Mouse (Mus musculus) ES-E14 (cell line): Measurements from ENCODE around the gene Gm3625. TPM values are rescaled to one million over a fixed set of nuclear protein-coding genes. Genes with fewer than 3 reads are reported as not detected.

ENCODE experiments used
- DNase-seq: peaks from one replicate; pipeline ENCODE4 v3.0.0-alpha.2; 2013; ENCODE audit warnings: low read depth, low spot score
- H3K27ac ChIP-seq: 2 replicates; pipeline ENCODE4 v1.5.1; 2012; ENCODE audit warnings: low read depth, mild to moderate bottlenecking, low read length, moderate library complexity, mixed read lengths; ENCODE audit not compliant: poor library complexity, insufficient read depth, severe bottlenecking
- H3K36me3 ChIP-seq: 2 replicates; pipeline ENCODE4 v1.6.1; 2012; ENCODE audit warnings: mild to moderate bottlenecking, low read length, moderate library complexity, mixed read lengths; ENCODE audit not compliant: control insufficient read depth, poor library complexity, insufficient read depth, severe bottlenecking
- H3K4me1 ChIP-seq, 2 experiments: fragments of 150-350 bp in 1 of 2; sonication (generic) in 1 of 2; 2 replicates each; pipeline ENCODE4 v1.6.1; 2012; ENCODE audit warnings: low read length in 2 of 2, mild to moderate bottlenecking in 1 of 2, mixed read lengths in 1 of 2; ENCODE audit not compliant: control insufficient read depth in 2 of 2, insufficient read depth in 2 of 2, poor library complexity in 1 of 2
- H3K4me3 ChIP-seq, 2 experiments: fragments of 150-350 bp in 1 of 2; sonication (generic) in 1 of 2; 2 replicates each; pipeline ENCODE4 v1.5.1; 2012; ENCODE audit warnings: low read length in 2 of 2, low read depth in 1 of 2, mild to moderate bottlenecking in 1 of 2, mixed read lengths in 1 of 2; ENCODE audit not compliant: insufficient read depth in 1 of 2, poor library complexity in 1 of 2, severe bottlenecking in 1 of 2
- H3K9ac ChIP-seq: 2 replicates; pipeline ENCODE4 v1.6.1; 2012; ENCODE audit warnings: low read depth, mild to moderate bottlenecking, low read length, mixed read lengths; ENCODE audit not compliant: poor library complexity, insufficient read depth, severe bottlenecking
- H3K9me3 ChIP-seq: fragments of 150-350 bp; sonication (generic); 2 replicates; pipeline ENCODE4 v1.6.1; 2012; ENCODE audit warnings: low read depth, mild to moderate bottlenecking, low read length; ENCODE audit not compliant: control insufficient read depth, insufficient read depth
- CHD2 ChIP-seq: IDR thresholded peaks from 2 replicates; pipeline ENCODE4 v1.6.1; 2014; ENCODE audit warnings: mild to moderate bottlenecking, low read depth, low read length, inconsistent platforms
- HCFC1 ChIP-seq: IDR thresholded peaks from 2 replicates; pipeline ENCODE4 v1.6.1; 2012; ENCODE audit warnings: low read length, inconsistent platforms, borderline replicate concordance; ENCODE audit not compliant: insufficient read depth
- MAFK ChIP-seq: IDR thresholded peaks from 2 replicates; pipeline ENCODE4 v1.6.1; 2014; ENCODE audit warnings: mild to moderate bottlenecking, low read depth, low read length, inconsistent platforms; ENCODE audit not compliant: insufficient read depth
- ZC3H11A ChIP-seq: IDR thresholded peaks from 2 replicates; pipeline ENCODE4 v1.6.1; 2012; ENCODE audit warnings: low read depth, mild to moderate bottlenecking, inconsistent platforms, low read length, borderline replicate concordance
- ZNF384 ChIP-seq: IDR thresholded peaks from 2 replicates; pipeline ENCODE4 v1.6.1; 2012; ENCODE audit warnings: low read depth, low read length, inconsistent platforms
- in situ Hi-C, 2 experiments: fragments of 600-800 bp; cut with MboI; formaldehyde crosslinking; loops; one replicate each; pipeline ENCODE4 v1.15.1; 2025; ENCODE audit warnings: low sequenced_read_pairs in 2 of 2, inconsistent platforms in 1 of 2; ENCODE audit not compliant: unreplicated experiment in 2 of 2
- total RNA-seq: library from RNA; depleted of rRNA; stranded (reverse); fragments of 300-350 nt; gene quantifications from 2 replicates; pipeline ENCODE4 v1.2.3, GENCODE M21; 2012

Gene Gm3625
- total RNA-seq, 1 experiment, result not detected

GRCm38 (mm10) chr12:4587846-4588245 lies 4.9 kb downstream of the Gm3625 start:
- Histone ChIP-seq H3K4me3 (no peak overlapping the region), H3K27ac (no peak overlapping the region), H3K9me3 (no peaks in the 10 kb centered on the region), H3K9ac (no peak overlapping the region), H3K4me1 (peaks cover 0 to 2% of the 10 kb centered on the region in 2 experiments; a peak in 1 of 4 replicates), H3K36me3 (no peaks in the 10 kb centered on the region)
- no peak for DNase-seq
- in situ Hi-C loops, result no loop called here
- TF ChIP-seq ZNF384 (no peak), CHD2 (no peak), ZC3H11A (no peak), MAFK (no peak)

DNA sequence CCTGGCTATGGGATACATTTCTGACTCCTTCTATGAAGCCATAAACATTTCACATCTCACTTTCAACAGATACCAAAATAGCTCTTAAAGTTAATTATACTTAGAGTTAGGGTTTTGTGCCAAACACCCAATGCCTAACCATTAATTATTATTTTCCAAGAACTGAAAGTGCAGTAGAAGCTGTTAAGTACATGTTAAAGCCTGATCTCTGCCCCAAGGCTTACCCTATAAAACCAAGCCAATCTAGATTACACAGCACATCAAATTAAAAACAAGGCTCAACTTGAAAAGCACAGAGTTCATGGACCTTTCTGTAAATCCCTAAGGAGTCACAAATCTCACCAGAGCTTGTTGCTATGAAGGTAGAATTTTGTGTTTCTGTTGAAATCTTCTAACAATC lies 10.4 kb downstream of the Gm3625 start:
- TF ChIP-seq HCFC1 (no peak), ZC3H11A (no peak), CHD2 (no peak), MAFK (no peak), ZNF384 (no peak)
- Histone ChIP-seq H3K4me1 (0 out of 4 replicates have a peak, but pooled peaks cover 0 to under 1% of the 10 kb centered on the region in 2 experiments), H3K9me3 (no peaks in the 10 kb centered on the region), H3K36me3 (no peaks in the 10 kb centered on the region), H3K27ac (no peak overlapping the region), H3K4me3 (no peak overlapping the region), H3K9ac (no peak overlapping the region)
- DNase-seq, result no peak
- in situ Hi-C loops, result no loop called here

- Histone ChIP-seq H3K9me3 (no peaks in the 10 kb centered on the region), H3K9ac (no peak overlapping the region), H3K36me3 (no peaks in the 10 kb centered on the region), H3K4me3 (no peak overlapping the region), H3K27ac (no peak overlapping the region), H3K4me1 (peaks cover 0 to 1% of the 10 kb centered on the region in 2 experiments; a peak in 1 of 4 replicates)
- in situ Hi-C loops, result no loop called here
- TF ChIP-seq ZNF384 (no peak), CHD2 (no peak), ZC3H11A (no peak)
- no peak for DNase-seq
Measured at GRCm38 (mm10) chr12:4574065-4574464, 18.7 kb downstream of the Gm3625 start.

DNA sequence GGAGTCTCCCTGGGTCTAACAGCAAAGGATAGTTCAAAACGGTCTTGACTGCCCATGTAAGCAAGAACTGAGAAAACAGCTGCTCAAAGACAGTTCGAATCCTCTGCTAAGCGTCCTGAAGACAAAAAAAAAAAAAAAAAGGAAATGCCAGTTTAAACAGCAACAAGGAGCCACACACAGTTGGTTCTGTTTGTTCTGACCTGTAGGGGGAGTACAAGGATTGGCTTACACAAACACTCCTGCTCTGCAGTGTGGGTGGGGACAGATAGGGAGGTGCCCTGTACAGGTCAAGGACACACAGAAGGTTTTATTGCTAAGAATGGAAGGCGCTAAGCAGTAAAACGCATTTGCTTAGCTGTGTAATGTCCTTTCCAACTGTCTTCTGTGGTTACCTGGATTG lies 20.9 kb downstream of the Gm3625 start:
- no peak overlapping the region for H3K4me3 ChIP-seq
- H3K9me3 ChIP-seq, result no peaks in the 10 kb centered on the region
- no peak overlapping the region; the same call in 1 of the 2 replicates for H3K27ac ChIP-seq
- H3K36me3 ChIP-seq, result no peaks in the 10 kb centered on the region
- in situ Hi-C loops, result no loop called here
- peaks cover 0 to 1% of the 10 kb centered on the region in 2 experiments; a peak in 1 of 4 replicates for H3K4me1 ChIP-seq
- no peak overlapping the region for H3K9ac ChIP-seq
- peak; percentile 82 for DNase-seq
- TF ChIP-seq ZC3H11A (peak; percentile 84), MAFK (no peak), ZNF384 (peak; percentile 96)

GRCm38 (mm10) chr12:4558475-4559279 lies 34.0 kb downstream of the Gm3625 start:
- Histone ChIP-seq H3K4me1 (peaks cover 10 to 11% of the 10 kb centered on the region in 2 experiments), H3K9ac (no peak overlapping the region; the same call in 1 of the 2 replicates), H3K9me3 (no peaks in the 10 kb centered on the region), H3K36me3 (no peaks in the 10 kb centered on the region; the same call in 1 of the 2 replicates), H3K27ac (peak overlapping the region; percentile 47), H3K4me3 (no peak overlapping the region)
- TF ChIP-seq ZNF384 (no peak), MAFK (0 out of 2 replicates have a peak, but pooled peaks have one; percentile 16), CHD2 (no peak; the same call in 1 of the 2 replicates), ZC3H11A (no peak)
- in situ Hi-C loops, result no loop called here
- DNase-seq, result no peak
